Mouse (Mus musculus) right cerebral cortex, postnatal 10 days (tissue): ENCODE data around the gene Kazald1.

Experiments used
- DNase-seq, 2 experiments: peaks; one replicate each; pipeline ENCODE4 v3.0.0; 2021; ENCODE audit warnings: low spot score in 2 of 2

The Kazald1 gene

GRCm38 (mm10) chr19:45077742-45078645 lies 3.0 kb downstream of the Kazald1 start:
- no peak for DNase-seq

- DNase-seq = no peak
Observed at GRCm38 (mm10) chr19:45078971-45079764, 4.1 kb downstream of the Kazald1 start.

- peak in 1 of 2 experiments; percentile 58 for DNase-seq
Observed at GRCm38 (mm10) chr19:45079769-45080515, 4.9 kb downstream of the Kazald1 start.

GRCm38 (mm10) chr19:45080711-45081110 lies 5.7 kb downstream of the Kazald1 start:
- no peak for DNase-seq

- DNase-seq = peak in 1 of 2 experiments; percentile 69
Observed at GRCm38 (mm10) chr19:45081279-45081678, 6.2 kb downstream of the Kazald1 start.

GRCm38 (mm10) chr19:45081841-45082550 lies 7.0 kb downstream of the Kazald1 start:
- DNase-seq = no peak

- DNase-seq = no peak
Observed at GRCm38 (mm10) chr19:45097868-45098267, 22.8 kb downstream of the Kazald1 start.

- no peak for DNase-seq
Observed at GRCm38 (mm10) chr19:45100486-45101270, 25.6 kb downstream of the Kazald1 start.

- no peak for DNase-seq
Observed at GRCm38 (mm10) chr19:45105591-45105990, 30.6 kb downstream of the Kazald1 start.

GRCm38 (mm10) chr19:45106689-45107088 lies 31.6 kb downstream of the Kazald1 start:
- no peak for DNase-seq

- DNase-seq = no peak
Observed at GRCm38 (mm10) chr19:45110681-45111080, 35.6 kb downstream of the Kazald1 start.

- no peak for DNase-seq
Observed at GRCm38 (mm10) chr19:45112444-45112843, 37.4 kb downstream of the Kazald1 start.

- no peak for DNase-seq
Observed at GRCm38 (mm10) chr19:45113791-45114460, 38.9 kb downstream of the Kazald1 start.

GRCm38 (mm10) chr19:45114772-45115171 lies 39.7 kb downstream of the Kazald1 start:
- no peak for DNase-seq

GRCm38 (mm10) chr19:45116798-45117197 lies 41.8 kb downstream of the Kazald1 start:
- DNase-seq = peak in 1 of 2 experiments; percentile 32
